ENCODE assay signal across 10 mouse cellular contexts in the genomic region with DNA sequence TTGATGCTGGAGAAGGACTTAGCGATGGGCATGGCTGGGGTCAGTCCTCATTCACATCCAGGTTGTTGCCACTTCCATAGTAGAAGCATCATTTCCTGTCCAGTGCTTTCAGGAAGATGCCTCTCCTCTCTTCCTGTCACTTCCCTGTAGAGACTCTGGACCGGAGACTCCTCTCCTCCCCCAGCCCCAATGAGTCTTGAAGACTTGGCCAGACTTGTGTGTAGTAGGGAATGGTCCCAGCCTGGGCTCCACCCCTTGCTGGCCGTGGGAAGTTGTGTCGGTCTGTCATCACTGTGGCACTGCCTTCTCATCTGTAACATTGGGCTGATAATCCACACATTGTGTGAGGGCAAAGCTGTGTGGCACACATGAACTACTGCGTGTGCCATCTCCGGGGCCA. TPM values are rescaled to one million over a fixed set of nuclear protein-coding genes. Genes with fewer than 3 reads are reported as not detected.
A peak's percentile ranks its signal among the peaks of the same experiment; 100 is the strongest.
DNase-seq lines count a peak whose midpoint lies in the region; ATAC-seq and TF ChIP-seq lines count a peak whose summit lies in the region.
"Had no signal": no experiment of that assay in that cellular context is flagged by ENCODE, and none has a peak within 500 bp of the region (broad histone marks: within the 10 kb centered on the region; RNA-seq: fewer than 3 reads in every experiment).

No protein-coding gene starts in this region.

- no peaks in the 10 kb centered on the region for H3K9me3 ChIP-seq in heart, embryonic 16.5 days (replicated peaks; ENCODE audit: control insufficient read depth, low read length)
- H3K9me3 ChIP-seq in liver, embryonic 16.5 days (replicated peaks; ENCODE audit: control insufficient read depth, low read length) = no peaks in the 10 kb centered on the region
- H3K9me3 ChIP-seq: limb, embryonic 12.5 days had no signal

- H3K4me1 ChIP-seq in cortical plate, adult 2 months (ENCODE audit: control insufficient read depth, insufficient read depth, low read length) = peaks cover 16% of the 10 kb centered on the region
- peaks cover 57% of the 10 kb centered on the region for H3K4me1 ChIP-seq in heart, embryonic 16.5 days (ENCODE audit: control insufficient read depth, insufficient read depth, low read length)
- peaks cover 13% of the 10 kb centered on the region for H3K4me1 ChIP-seq in liver, embryonic 16.5 days (ENCODE audit: control insufficient read depth, low read depth, low read length)

- H3K9ac ChIP-seq in heart, embryonic 16.5 days (ENCODE audit: low read length) = peak overlapping the region; percentile 53
- no peak overlapping the region for H3K9ac ChIP-seq in liver, embryonic 16.5 days (ENCODE audit: low read depth, low read length)
- H3K9ac ChIP-seq: limb, embryonic 12.5 days had no signal

- ATAC-seq in heart, embryonic 16.5 days (replicated peaks; ENCODE audit: extremely low read depth, insufficient read depth, low FRiP score) = no peak
- no peak for ATAC-seq in liver, embryonic 16.5 days (ENCODE audit: low read depth)

- TF ChIP-seq POLR2A in cortical plate, adult 2 months (IDR thresholded peaks at IDR 0.05; ENCODE audit: extremely low read depth, insufficient read depth, low read length) = no peak

- H3K4me3 ChIP-seq in layer of hippocampus, adult 2 months = no peak overlapping the region
- H3K4me3 ChIP-seq in cortical plate, adult 2 months (ENCODE audit: insufficient read depth, low read length) = no peak overlapping the region
- no peak overlapping the region for H3K4me3 ChIP-seq in heart, embryonic 16.5 days (ENCODE audit: low read length)
- H3K4me3 ChIP-seq in liver, embryonic 16.5 days (ENCODE audit: low read depth, low read length) = no peak overlapping the region
- H3K4me3 ChIP-seq: limb, embryonic 12.5 days had no signal

- no peak overlapping the region for H3K4me2 ChIP-seq in heart, embryonic 16.5 days (ENCODE audit: low read depth, low read length)
- H3K4me2 ChIP-seq in liver, embryonic 16.5 days (ENCODE audit: low read depth, low read length) = no peak overlapping the region
- H3K4me2 ChIP-seq: limb, embryonic 12.5 days had no signal

- DNase-seq in layer of hippocampus, adult 2 months (ENCODE audit: low spot score in 2 of 2) = no peak
- no peak for DNase-seq in layer of hippocampus, adult 8-10 months (ENCODE audit: low spot score in 2 of 2)
- DNase-seq in spleen, adult 18-20 months = no peak
- DNase-seq in testis, postnatal 10 days (ENCODE audit: low spot score) = no peak
- DNase-seq in thymus, postnatal 4 days = no peak
- DNase-seq: cerebellum, adult 9-10 months had no signal

- H3K27ac ChIP-seq in layer of hippocampus, adult 2 months = peak overlapping the region; percentile 67; the same call in 1 of the 2 replicates
- 0 out of 2 replicates have a peak overlapping the region, but pooled peaks have one; percentile 32 for H3K27ac ChIP-seq in cortical plate, adult 2 months (ENCODE audit: insufficient read depth, low read length)
- peak overlapping the region; percentile 96 for H3K27ac ChIP-seq in heart, embryonic 16.5 days (ENCODE audit: low read length)
- H3K27ac ChIP-seq in liver, embryonic 16.5 days (ENCODE audit: low read length) = peak overlapping the region; percentile 57

- 54% methylated on average over 6 of the region's 6 CpGs for WGBS in heart, embryonic 16.5 days
- WGBS in liver, embryonic 16.5 days (ENCODE audit: insufficient replicate concordance) = 78% methylated on average over 6 of the region's 6 CpGs

- no peaks in the 10 kb centered on the region for H3K27me3 ChIP-seq in heart, embryonic 16.5 days (ENCODE audit: control insufficient read depth, insufficient read depth, low read length)
- no peaks in the 10 kb centered on the region for H3K27me3 ChIP-seq in liver, embryonic 16.5 days (ENCODE audit: control insufficient read depth, insufficient read depth, low read depth, low read length)
- H3K27me3 ChIP-seq: limb, embryonic 12.5 days had no signal

- H3K36me3 ChIP-seq in heart, embryonic 16.5 days (ENCODE audit: control insufficient read depth, insufficient read depth) = peaks cover 6% of the 10 kb centered on the region; the same call in 1 of the 2 replicates
- no peaks in the 10 kb centered on the region for H3K36me3 ChIP-seq in liver, embryonic 16.5 days (ENCODE audit: control insufficient read depth, insufficient read depth)

- no peak for TF ChIP-seq CTCF in layer of hippocampus, adult 2 months (conservative IDR thresholded peaks at IDR 0.05)
- no peak for TF ChIP-seq CTCF in cortical plate, adult 2 months (IDR thresholded peaks at IDR 0.05; ENCODE audit: extremely low read depth, insufficient read depth, low read length)

RNA-seq across cellular contexts. Expression of gene Dusp1, which starts 21.7 kb away (rescaled TPM):
- total RNA-seq in layer of hippocampus, adult 2 months (2021) = 10 to 100 TPM; 14.9 to 20.9 TPM
- 10 to 100 TPM; 13.6 to 22.6 (median 20.6) TPM for total RNA-seq in layer of hippocampus, adult 8-10 months (2022)
- 51.0 and 71.1 TPM in 2 replicates for polyA plus RNA-seq in cortical plate, adult 2 months (2012; rRNA removed)
- polyA plus RNA-seq in heart, embryonic 16.5 days (2015; fragmentation: Nextera tagmentation; extraction: Ambion mirVana) = 35.5 and 35.7 TPM in 2 replicates
- 22.7 and 25.9 TPM in 2 replicates for polyA plus RNA-seq in liver, embryonic 16.5 days (2015; fragmentation: Nextera tagmentation; extraction: Ambion mirVana)

RNA-seq across cellular contexts. Expression of gene Ergic1, which starts 22.3 kb away (rescaled TPM):
- total RNA-seq in layer of hippocampus, adult 2 months (2021) = 100 to 1,000 TPM; 121 to 124 TPM
- 100 to 1,000 TPM; 118 to 152 (median 136) TPM for total RNA-seq in layer of hippocampus, adult 8-10 months (2022)
- polyA plus RNA-seq in cortical plate, adult 2 months (2012; rRNA removed) = 140 and 143 TPM in 2 replicates
- polyA plus RNA-seq in heart, embryonic 16.5 days (2015; fragmentation: Nextera tagmentation; extraction: Ambion mirVana) = 82.7 and 84.9 TPM in 2 replicates
- 36.0 and 39.0 TPM in 2 replicates for polyA plus RNA-seq in liver, embryonic 16.5 days (2015; fragmentation: Nextera tagmentation; extraction: Ambion mirVana)

Comparison
In these comparisons a context has a peak if more than half of its experiments do, and no peak if none do; other contexts are left out.
1. H3K27ac ChIP-seq: peak in every context shown above with its lines; median percentile 96 in heart, embryonic 16.5 days; 67 in layer of hippocampus, adult 2 months; 57 in liver, embryonic 16.5 days; 32 in cortical plate, adult 2 months.